Mouse (Mus musculus): ENCODE results near the gene Blzf1.

The Blzf1 gene

GRCm38 (mm10) chr1:164307124-164307751, at the start of gene Blzf1:
TSS of gene Blzf1 (minus strand) at chr1:164307489.
- peak; percentile 97 to 98 for DNase-seq (ENCODE audit: low spot score in 2 of 2)

- no peak for DNase-seq (ENCODE audit: low spot score in 2 of 2)
These were observed 46.2 kb upstream of the Blzf1 start for GRCm38 (mm10) chr1:164353443-164353842.

DNA sequence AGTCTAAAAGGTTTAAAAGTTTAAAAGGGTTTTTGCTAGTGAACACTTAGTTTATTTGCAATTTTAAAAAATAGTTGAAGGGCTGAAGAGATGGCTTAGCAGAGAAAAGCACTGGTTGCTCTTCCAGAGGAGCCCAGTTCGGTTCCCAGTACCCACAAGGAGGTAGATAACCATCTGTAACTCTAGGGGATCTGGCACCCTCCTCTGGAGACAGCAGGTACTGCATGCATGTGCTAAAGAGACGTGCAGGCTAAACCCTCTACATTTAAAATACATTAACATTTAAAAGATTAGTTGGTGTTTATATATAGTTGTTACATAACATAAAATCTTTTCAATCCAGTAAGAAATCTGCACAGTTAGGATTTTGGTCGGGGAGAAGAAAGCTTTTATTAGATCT, 34.9 kb upstream of the Blzf1 start:
- peak in 1 of 2 experiments; percentile 41 for DNase-seq (ENCODE audit: low spot score in 2 of 2)

DNA sequence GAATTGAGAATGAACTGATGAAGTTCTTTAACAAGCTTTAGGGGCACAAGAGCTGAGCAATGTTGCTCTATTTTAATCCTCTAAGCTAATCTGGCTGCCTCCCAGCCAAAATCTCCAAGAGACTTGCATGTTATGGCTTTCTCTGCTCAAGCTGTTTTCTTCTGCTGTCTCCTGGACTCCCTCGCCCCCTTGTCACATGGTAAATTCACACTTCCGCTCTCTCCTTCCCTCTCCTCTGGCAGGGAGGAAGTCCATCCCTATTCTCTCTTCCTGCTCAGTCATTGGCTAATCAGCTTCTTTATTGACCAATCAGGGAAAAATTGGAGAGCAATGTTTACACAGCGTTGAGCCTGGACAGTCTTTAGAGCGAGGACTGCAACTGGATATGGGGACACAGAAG, 28.6 kb upstream of the Blzf1 start:
- DNase-seq (ENCODE audit: low spot score in 2 of 2): no peak

DNA sequence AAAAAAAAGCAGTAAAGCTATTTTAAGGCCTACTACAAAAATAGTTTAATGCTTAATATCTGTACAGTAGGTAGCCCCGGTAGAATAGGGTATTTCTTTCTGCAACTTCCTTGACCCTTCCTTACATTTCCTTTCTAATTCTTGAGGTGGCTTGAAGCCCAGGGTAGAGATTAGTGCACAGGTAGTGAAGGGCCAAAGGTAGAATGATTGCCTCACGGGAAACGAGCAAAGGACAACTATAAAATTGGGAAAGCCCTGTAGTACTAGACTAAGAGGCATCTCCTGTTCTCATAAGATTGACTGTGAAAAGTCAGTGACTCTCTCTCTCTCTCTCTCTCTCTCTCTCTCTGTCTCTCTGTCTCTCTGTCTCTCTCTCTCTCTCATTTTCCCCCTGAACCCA, 28.1 kb upstream of the Blzf1 start:
- no peak for DNase-seq (ENCODE audit: low spot score in 2 of 2)

GRCm38 (mm10) chr1:164332559-164332958, 25.3 kb upstream of the Blzf1 start:
- no peak for DNase-seq (ENCODE audit: low spot score in 2 of 2)

- DNase-seq (ENCODE audit: low spot score in 2 of 2): no peak
These were observed 20.5 kb upstream of the Blzf1 start for GRCm38 (mm10) chr1:164327764-164328163.

DNA sequence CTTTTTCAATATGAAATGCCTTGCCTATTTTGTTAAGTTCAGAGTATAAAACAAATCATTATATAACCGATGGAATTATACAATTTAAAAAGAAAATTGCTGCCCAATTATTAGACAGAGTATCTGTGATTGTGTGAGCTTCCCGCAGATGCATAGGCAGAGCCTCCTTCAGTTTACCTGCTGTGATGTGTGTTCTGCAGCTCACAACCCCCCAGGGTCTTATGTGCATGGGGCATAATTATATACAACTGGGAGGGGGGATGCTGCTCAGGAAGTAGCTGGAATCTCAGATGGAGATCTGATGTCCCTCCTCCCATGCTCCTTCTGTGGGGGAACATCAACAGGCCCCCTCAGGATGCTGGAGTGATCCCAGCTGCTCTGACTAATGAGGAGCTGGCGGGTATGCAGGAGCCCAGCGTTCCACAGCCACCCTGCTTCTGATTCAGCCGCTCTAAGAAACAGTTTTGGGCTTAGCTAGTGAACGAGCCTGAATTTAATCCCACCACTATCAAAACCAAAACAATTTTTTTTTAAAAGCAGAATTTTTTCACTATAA, 19.4 kb upstream of the Blzf1 start:
- DNase-seq (ENCODE audit: low spot score in 2 of 2): peak; percentile 55 to 68

- no peak for DNase-seq (ENCODE audit: low spot score in 2 of 2)
These were observed 17.6 kb upstream of the Blzf1 start for GRCm38 (mm10) chr1:164324878-164325277.

- DNase-seq (ENCODE audit: low spot score in 2 of 2): no peak
These were observed 16.9 kb upstream of the Blzf1 start for GRCm38 (mm10) chr1:164324221-164324620.

- DNase-seq (ENCODE audit: low spot score in 2 of 2): no peak
These were observed 15.8 kb upstream of the Blzf1 start for GRCm38 (mm10) chr1:164322987-164323650.

DNA sequence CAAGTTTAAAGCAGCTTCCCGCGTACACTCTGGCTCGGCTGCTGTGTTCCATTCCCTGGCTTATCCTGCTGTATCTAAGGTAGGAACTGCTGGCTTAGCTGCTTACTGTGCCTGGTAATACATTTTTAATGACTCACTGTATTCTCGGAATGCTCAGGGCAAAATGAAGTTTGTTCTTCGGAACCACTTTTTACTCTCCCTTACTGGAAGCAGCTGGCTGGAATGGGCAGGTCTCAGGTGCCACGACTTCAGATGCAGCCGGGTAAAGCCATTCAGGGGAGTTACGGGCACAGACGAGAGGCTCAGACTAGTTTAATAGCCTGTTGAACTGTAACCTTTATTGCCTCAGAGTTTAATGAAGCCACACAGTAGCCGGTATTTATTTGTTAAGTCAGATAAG, 14.1 kb upstream of the Blzf1 start:
- no peak for DNase-seq (ENCODE audit: low spot score in 2 of 2)

DNA sequence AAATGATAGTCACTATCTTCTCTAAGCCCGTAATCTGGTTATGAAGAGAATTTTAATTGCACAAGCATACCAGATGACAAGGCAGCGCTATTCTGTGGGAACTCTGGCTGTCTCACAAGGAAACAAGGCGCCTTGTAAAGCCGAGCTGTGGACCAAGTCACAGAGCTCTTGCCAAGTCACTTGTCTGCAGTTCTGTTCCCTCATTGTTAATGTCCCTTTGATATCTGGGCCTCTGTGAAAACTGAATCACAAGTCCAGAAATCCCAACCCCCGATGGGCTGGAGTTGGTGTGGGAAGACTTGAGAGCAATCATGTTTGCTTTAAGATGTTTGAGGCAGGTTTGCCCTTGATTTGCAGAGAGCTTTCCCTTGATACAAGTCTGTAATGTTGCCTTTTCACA, 13.4 kb upstream of the Blzf1 start:
- peak in 1 of 2 experiments; percentile 28 for DNase-seq (ENCODE audit: low spot score in 2 of 2)

DNA sequence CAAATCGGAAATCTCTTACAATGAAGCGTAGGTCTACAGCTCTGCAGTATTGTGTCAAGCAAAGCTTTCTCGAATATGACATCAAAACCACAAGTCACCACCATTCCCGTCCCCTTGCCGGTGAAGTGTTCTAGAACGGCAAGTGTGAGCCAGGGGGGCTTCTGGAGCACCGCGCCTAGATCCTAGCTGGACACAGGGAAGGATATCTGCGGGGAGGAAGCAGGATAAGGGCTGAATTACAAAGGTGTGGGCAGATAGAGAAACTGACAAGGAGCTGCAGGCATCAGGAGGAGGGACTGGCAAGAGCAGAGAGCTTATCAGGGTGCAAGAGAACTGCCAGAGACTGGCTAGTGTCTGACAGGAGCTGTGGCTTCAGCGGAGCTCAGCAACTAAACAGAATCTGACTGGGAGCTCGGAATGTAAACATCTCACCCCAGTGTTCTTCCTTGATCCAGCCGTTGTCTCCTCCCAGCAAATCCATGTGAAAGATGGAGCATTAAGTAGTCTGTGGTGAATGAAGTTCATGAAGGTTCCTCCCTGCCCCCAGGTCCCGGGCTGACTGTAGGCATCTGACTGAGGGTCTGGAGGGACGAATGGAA, 12.4 kb upstream of the Blzf1 start:
- DNase-seq (ENCODE audit: low spot score in 2 of 2): no peak

DNA sequence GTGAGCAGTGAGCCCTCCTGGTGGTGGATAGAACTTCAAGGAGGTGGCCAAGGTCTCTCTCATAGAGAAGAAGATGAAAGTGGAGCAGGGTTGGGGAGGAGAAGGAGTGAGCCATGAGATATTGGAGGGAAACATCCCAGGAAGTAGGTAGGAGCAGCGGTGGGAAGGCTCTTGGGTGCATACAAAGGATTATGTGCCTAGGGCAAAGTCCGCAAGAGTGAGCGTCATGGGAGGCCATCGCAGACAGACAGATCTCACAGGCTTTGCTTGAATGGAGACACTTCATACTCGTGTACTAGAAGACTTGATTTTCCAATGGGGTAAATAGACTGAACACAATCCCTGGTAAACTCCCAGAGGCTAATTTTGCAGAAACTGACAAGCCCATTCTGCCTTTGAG, 11.2 kb upstream of the Blzf1 start:
- DNase-seq (ENCODE audit: low spot score in 2 of 2): no peak

GRCm38 (mm10) chr1:164317261-164317660, 10.0 kb upstream of the Blzf1 start:
- no peak for DNase-seq (ENCODE audit: low spot score in 2 of 2)

- peak; percentile 87 to 92 for DNase-seq (ENCODE audit: low spot score in 2 of 2)
These were observed 9.4 kb upstream of the Blzf1 start for GRCm38 (mm10) chr1:164316697-164317096.

DNA sequence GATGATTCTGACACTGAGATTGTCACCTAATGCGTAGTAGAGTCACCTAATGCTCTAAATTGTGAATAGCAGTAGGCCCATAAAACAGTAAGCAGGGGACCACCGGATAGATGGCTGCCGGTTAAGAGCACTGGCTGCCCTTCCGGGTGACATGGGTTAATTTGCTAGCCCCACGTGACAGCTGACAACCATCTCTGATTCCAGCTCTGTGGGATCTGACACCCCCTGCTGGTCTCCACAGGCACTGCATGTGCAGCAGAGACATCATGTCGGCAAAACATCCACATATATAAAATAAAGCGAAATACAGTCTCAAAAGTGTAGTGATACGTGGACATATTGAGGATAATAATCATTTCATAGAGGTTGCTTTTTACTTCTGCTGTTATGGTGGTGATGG, 8.0 kb upstream of the Blzf1 start:
- DNase-seq (ENCODE audit: low spot score in 2 of 2): peak in 1 of 2 experiments; percentile 44

DNA sequence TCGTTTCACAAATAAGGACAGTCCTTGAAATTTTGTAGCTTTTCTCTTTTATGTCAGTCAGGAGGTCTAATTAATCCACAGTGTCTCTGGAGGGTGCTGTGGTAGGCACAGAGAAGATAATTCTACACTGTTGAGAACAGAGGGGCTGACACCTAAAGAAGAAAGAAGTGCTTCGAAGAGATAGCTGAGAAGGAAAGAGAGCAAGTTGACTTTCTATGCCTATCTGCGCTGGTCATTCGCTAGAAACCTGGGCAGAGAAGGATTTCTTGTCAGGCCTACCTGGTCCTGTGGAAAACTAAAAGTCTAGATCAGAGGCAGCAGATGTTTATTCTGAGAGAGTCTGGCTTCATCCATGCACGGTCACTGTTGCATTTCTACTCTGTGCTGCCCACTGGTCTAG, 6.8 kb upstream of the Blzf1 start:
- no peak for DNase-seq (ENCODE audit: low spot score in 2 of 2)

GRCm38 (mm10) chr1:164307922-164308321, 633 bp upstream of the Blzf1 start:
- no peak for DNase-seq (ENCODE audit: low spot score in 2 of 2)

GRCm38 (mm10) chr1:164303821-164304220, 3.5 kb downstream of the Blzf1 start, which contains the start of gene Nme7:
TSS of gene Nme7 (plus strand) at chr1:164304121.
- no peak for DNase-seq (ENCODE audit: low spot score in 2 of 2)

- DNase-seq (ENCODE audit: low spot score in 2 of 2): no peak
These were observed 5.3 kb downstream of the Blzf1 start for GRCm38 (mm10) chr1:164301949-164302348.

DNA sequence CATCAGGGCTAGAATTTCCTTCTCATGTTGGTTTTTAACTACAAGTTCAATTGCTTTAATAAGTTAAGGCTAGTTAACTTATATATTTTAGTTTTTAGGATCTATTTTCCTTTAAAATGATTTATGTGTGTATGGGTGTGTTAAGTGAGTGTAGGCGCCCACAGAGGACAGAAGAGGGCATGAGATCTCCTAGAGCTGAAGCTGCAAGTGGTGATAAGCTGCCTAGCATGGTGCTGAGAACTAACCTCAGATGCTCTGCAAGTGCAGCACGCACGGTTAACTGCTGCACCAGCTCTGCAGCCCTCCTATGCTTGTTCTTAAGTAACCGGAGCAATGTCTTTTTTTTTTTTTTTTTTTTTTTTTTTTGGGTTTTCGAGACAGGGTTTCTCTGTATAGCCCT, 10.8 kb downstream of the Blzf1 start:
- no peak for DNase-seq (ENCODE audit: low spot score in 2 of 2)

Measured in right cerebral cortex, adult 2 months (tissue).